In genomic region chr6:84976563-84976971, GRCm38 (mm10) we compare ENCODE assay signal across 8 mouse cellular contexts.
DNase-seq lines count a peak whose midpoint lies in the region; TF ChIP-seq lines count a peak whose summit lies in the region.
"Had no signal": no experiment of that assay in that cellular context is flagged by ENCODE, and none has a peak within 500 bp of the region (broad histone marks: within the 10 kb centered on the region; RNA-seq: fewer than 3 reads in every experiment).

No protein-coding gene starts in this region.

- no peak for TF ChIP-seq CTCF in lung, adult 2 months (IDR thresholded peaks at IDR 0.05; ENCODE audit: insufficient read depth, low read length)

- no peak for TF ChIP-seq POLR2A in lung, adult 2 months (IDR thresholded peaks at IDR 0.05; ENCODE audit: borderline replicate concordance, extremely low read depth, low read depth, low read length)

- 55% methylated on average over 3 of the region's 3 CpGs for WGBS in lung, adult 2 months

- no peak overlapping the region for H3K4me3 ChIP-seq in lung, adult 2 months (replicated peaks; ENCODE audit: extremely low read depth, low read depth, low read length)
- H3K4me3 ChIP-seq: layer of hippocampus, adult 2 months had no signal

- peak; percentile 40 to 49 for DNase-seq in lung, adult 18-20 months
- no peak for DNase-seq in lung, adult 2 months
- peak; percentile 77 for DNase-seq in forelimb bud, embryonic 11.5 days (ENCODE audit: low read depth, low spot score)
- DNase-seq in kidney, postnatal 4 days: peak; percentile 7 to 24
- peak; percentile 53 for DNase-seq in retina, postnatal 1 day
- no peak for DNase-seq in layer of hippocampus, postnatal 14 days (ENCODE audit: low spot score in 2 of 2)
- DNase-seq in urinary bladder, postnatal 10 days (ENCODE audit: low spot score): no peak

- no peaks in the 10 kb centered on the region for H3K4me1 ChIP-seq in lung, adult 2 months (ENCODE audit: control insufficient read depth, insufficient read depth, low read length)

Comparison
In these comparisons a context has a peak if more than half of its experiments do, and no peak if none do; other contexts are left out.
1. DNase-seq: peak in lung, adult 18-20 months (2 of 2), forelimb bud, embryonic 11.5 days (single experiment), kidney, postnatal 4 days (2 of 2) and retina, postnatal 1 day (single experiment); none in lung, adult 2 months (single experiment), layer of hippocampus, postnatal 14 days (0 of 2) and urinary bladder, postnatal 10 days (single experiment).